Mouse (Mus musculus) frontal cortex, adult 2 months (tissue): ENCODE measurements around the gene Fgf11. TPM values are rescaled to one million over a fixed set of nuclear protein-coding genes. Genes with fewer than 3 reads are reported as not detected.

Experiments
- DNase-seq, 2 experiments: peaks; one replicate each; pipeline ENCODE4 v3.0.0; 2022; ENCODE audit warnings: low spot score in 1 of 2; ENCODE audit errors: extremely low spot score in 1 of 2
- polyA plus RNA-seq: library from polyadenylated mRNA; depleted of rRNA; stranded (reverse); fragments of >200 nt; gene quantifications from 2 replicates; pipeline ENCODE4 v1.2.3, GENCODE M21; 2012; rRNA removed

The Fgf11 gene
- polyA plus RNA-seq, 1 experiment = 22.0 TPM

DNA sequence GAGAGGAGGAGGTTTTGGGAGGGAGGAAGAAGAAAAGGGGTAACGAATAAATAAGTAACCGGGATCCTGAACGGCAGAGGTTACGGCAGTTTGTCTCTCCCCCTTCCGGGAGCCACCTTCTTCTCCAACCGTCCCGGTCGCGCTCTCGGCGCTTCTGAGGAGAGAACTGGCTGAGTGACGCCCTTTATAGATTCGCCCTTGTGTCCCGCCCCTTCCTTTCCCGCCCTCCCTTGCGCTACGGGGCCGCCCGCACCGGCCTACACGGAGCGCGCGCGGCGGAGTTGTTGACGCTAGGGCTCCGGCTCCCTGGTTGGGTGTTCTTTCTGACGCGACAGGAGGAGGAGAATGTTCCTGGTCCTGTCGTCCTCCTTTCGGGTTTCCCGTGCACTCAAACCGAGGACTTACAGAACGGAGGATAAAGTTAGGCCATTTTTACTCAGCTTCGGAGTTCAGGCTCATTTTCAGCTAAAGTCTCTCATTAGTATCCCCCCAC is 43.1 kb downstream of the Fgf11 start, which contains the start of gene Polr2a:
Polr2a (minus strand) TSS at position 160 of the 493 bp plus-strand sequence.
- peak; percentile 95 to 98 for DNase-seq

DNA sequence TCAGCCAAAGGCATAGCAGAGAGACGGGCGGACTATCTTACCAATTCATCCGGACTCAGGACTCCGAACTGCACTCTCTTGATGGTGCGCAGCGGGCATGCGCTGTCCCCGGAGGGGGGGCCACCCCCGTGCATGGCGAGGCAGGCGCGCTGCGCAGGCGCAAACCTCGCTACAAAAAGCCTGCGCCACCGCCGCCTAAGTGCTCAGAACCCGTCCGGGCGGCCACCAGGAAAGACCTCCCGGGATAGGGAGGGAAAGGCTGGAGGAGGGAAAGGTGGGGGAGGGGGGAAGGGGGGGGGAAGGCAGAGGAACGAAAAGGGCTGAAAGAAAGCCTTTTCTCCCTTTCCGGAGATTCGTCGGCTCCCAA is 43.6 kb downstream of the Fgf11 start:
- DNase-seq = peak; percentile 89 to 98

DNA sequence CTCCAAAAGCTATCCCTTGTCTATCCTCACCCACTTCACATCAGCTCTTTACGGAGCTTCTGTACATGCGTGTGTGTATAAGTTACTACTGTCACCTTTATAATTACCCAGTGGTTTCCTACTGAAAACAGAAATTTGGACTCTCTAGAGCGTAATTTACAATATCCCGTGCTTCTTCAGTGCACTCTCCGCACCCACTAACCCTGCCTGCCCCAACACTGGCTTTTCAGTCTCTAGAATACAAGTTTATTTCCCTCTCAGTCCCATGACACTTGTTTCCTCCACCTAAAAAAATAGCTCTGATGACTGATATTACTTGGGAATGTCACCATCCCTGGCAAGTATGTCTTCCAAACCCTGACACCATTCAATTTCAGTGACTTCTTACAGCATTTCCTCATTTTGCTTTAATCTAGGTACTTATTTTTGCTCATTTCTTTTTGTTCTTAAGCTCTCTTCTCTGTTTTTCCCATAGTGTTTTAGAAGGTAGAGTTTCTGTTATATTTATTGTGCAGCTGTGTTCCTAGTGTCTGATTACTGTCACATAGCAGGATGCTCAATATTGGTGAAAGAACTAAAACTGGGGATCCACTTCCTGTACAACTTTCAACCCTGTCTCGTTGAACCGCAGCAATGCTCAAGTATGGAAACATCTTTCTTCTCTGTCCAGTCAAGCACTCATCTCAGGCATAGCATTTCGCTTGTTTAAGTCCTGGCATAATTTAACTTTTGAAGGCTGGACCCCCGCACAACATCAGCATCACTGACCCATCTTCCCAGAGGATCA is 44.2 kb downstream of the Fgf11 start:
- no peak for DNase-seq

DNA sequence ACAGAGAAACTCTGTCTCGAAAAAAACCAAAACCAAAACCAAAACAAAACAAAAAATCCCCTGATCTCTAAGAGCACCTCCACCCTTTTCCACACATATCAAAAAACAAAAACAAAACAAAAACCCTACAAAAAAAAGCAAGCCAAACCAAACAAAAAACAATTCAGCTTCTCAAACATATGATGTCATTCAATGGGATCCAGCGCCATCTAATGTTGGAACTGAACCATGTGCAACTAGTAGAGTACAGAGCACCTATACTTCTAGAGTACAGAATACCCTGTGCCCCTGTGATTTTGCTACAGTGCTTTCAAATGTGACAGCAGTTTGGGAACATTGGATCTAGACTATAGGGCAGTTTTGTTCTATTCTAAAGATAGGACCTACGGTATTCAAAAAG is 47.0 kb downstream of the Fgf11 start:
- DNase-seq = peak in 1 of 2 experiments; percentile 66

DNA sequence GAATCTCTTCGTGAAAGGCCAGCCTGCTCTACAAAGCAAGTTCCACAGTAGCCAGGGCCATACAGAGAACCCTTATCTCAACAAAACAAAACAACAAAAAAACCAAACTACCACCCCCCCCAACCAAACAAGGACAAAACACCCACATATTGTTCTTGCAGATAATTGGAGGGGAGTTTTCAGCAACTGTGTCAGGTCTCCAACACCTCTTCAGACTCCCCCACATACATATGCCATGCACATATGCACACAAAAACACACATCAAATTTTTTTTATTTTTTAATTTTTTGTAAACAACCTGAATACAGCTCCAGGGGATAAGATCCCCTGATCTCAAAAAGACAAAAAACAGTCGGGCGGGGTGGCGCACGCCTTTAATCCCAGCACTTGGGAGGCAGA is 47.4 kb downstream of the Fgf11 start:
- no peak for DNase-seq

DNA sequence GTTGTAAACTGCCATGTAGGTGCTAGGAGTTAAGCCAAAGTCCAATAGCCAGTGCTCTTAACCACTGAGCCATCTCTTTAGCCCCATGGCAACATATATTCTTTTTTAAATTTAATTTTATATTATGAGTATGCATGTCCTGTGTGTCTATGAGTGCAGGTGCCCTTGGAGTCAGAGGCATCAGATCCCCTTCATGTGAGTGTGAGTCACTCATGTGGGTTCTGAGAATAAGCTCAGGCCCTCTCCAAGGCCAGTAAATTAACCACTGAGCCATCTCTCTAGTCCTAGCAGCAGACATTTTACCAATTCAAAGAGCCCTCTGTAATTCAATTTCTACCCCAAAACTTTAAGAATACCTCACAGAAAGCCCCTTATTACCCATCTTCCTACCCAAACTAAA is 49.0 kb downstream of the Fgf11 start:
- DNase-seq = no peak

DNA sequence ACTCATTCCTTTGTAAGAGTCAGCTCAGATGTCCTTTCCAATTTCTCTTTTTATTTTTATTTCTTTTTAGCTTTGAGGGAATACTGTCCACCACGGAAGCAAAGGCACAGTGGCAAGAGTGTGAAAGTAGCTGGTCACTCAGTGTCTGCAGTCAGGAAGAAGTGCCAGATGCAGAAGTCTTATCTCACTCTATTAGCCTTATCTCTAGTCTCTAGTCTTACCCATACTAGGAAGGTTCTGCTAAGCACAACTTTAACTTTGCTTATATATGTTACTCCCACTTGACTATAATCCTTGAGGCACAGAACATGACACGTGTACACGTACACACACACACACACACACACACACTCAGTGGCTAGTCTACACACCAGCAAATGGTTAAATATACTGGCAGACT is 50.0 kb downstream of the Fgf11 start:
- no peak for DNase-seq

Other genes starting within 250 kb of the Fgf11 start
- gene Efnb3, start 241.7 kb downstream of the Fgf11 start, polyA plus RNA-seq = 78.4 and 80.4 TPM in 2 replicates
- gene Wrap53, start 221.6 kb downstream of the Fgf11 start, polyA plus RNA-seq = 12.2 and 12.9 TPM in 2 replicates
- 36.7 and 38.4 TPM in 2 replicates for gene Trp53, start 221.5 kb downstream of the Fgf11 start, polyA plus RNA-seq
- 324 and 357 TPM in 2 replicates for gene Atp1b2, start 195.9 kb downstream of the Fgf11 start, polyA plus RNA-seq
- 0.11 and 0.16 TPM in 2 replicates for gene Shbg, start 184.0 kb downstream of the Fgf11 start, polyA plus RNA-seq
- 20.3 and 26.3 TPM in 2 replicates for gene Sat2, start 179.8 kb downstream of the Fgf11 start, polyA plus RNA-seq
- gene Fxr2, start 168.9 kb downstream of the Fgf11 start, polyA plus RNA-seq = 136 and 154 TPM in 2 replicates
- 0.34 TPM in 1 of 2 replicates, not detected in the other for gene Sox15, start 146.5 kb downstream of the Fgf11 start, polyA plus RNA-seq
- 104 and 113 TPM in 2 replicates for gene Mpdu1, start 139.2 kb downstream of the Fgf11 start, polyA plus RNA-seq
- gene Cd68, start 135.7 kb downstream of the Fgf11 start, polyA plus RNA-seq = 13.7 TPM in 2 replicates
- gene Eif4a1, start 129.4 kb downstream of the Fgf11 start, polyA plus RNA-seq = 365 and 370 TPM in 2 replicates
- 138 and 154 TPM in 2 replicates for gene Senp3, start 119.8 kb downstream of the Fgf11 start, polyA plus RNA-seq
- 5.3 and 5.4 TPM in 2 replicates for gene Tnfsf13, start 116.1 kb downstream of the Fgf11 start, polyA plus RNA-seq
- gene Tnfsf12, start 106.0 kb downstream of the Fgf11 start, polyA plus RNA-seq = 17.1 and 20.6 TPM in 2 replicates
- gene Tnfsfm13, start 105.8 kb downstream of the Fgf11 start, polyA plus RNA-seq = 2.9 and 4.9 TPM in 2 replicates
- 30.9 and 32.6 TPM in 2 replicates for gene Polr2a, start 43.2 kb downstream of the Fgf11 start, polyA plus RNA-seq
- gene Slc35g3, start 39.9 kb downstream of the Fgf11 start, polyA plus RNA-seq = not detected in 2 replicates
- 45.7 and 51.4 TPM in 2 replicates for gene Zbtb4, start 35.9 kb downstream of the Fgf11 start, polyA plus RNA-seq
- 1.4 and 1.9 TPM in 2 replicates for gene Chrnb1, start 5.9 kb downstream of the Fgf11 start, polyA plus RNA-seq
- gene Tmem102, start 3.8 kb upstream of the Fgf11 start, polyA plus RNA-seq = 0.48 and 0.62 TPM in 2 replicates
- not detected in 2 replicates for gene Gm39566, start 13.4 kb upstream of the Fgf11 start, polyA plus RNA-seq
- not detected in 2 replicates for gene Spem2, start 16.6 kb upstream of the Fgf11 start, polyA plus RNA-seq
- 0.42 and 0.58 TPM in 2 replicates for gene Spem1, start 20.3 kb upstream of the Fgf11 start, polyA plus RNA-seq
- 116 and 125 TPM in 2 replicates for gene Nlgn2, start 35.9 kb upstream of the Fgf11 start, polyA plus RNA-seq
- gene Tmem256, start 36.7 kb upstream of the Fgf11 start, polyA plus RNA-seq = 183 and 212 TPM in 2 replicates
- 33.6 and 37.6 TPM in 2 replicates for gene Plscr3, start 44.5 kb upstream of the Fgf11 start, polyA plus RNA-seq
- 0.14 and 0.17 TPM in 2 replicates for gene Tnk1, start 56.9 kb upstream of the Fgf11 start, polyA plus RNA-seq
- gene Tmem95, start 76.2 kb upstream of the Fgf11 start, polyA plus RNA-seq = not detected in 2 replicates
- gene Kctd11, start 79.5 kb upstream of the Fgf11 start, polyA plus RNA-seq = 1.6 and 1.8 TPM in 2 replicates
- gene Acap1, start 93.7 kb upstream of the Fgf11 start, polyA plus RNA-seq = 0.24 and 0.27 TPM in 2 replicates
- 0.67 and 1.00 TPM in 2 replicates for gene 2810408A11Rik, start 99.1 kb upstream of the Fgf11 start, polyA plus RNA-seq
- 98.0 and 101 TPM in 2 replicates for gene Neurl4, start 99.2 kb upstream of the Fgf11 start, polyA plus RNA-seq
- gene Gps2, start 112.0 kb upstream of the Fgf11 start, polyA plus RNA-seq = 64.6 and 69.0 TPM in 2 replicates
- gene Eif5a, start 120.1 kb upstream of the Fgf11 start, polyA plus RNA-seq = 630 and 714 TPM in 2 replicates
- 20.1 and 20.6 TPM in 2 replicates for gene Ybx2, start 133.9 kb upstream of the Fgf11 start, polyA plus RNA-seq
- gene Slc2a4, start 146.3 kb upstream of the Fgf11 start, polyA plus RNA-seq = 1.4 and 2.1 TPM in 2 replicates
- gene Cldn7, start 162.9 kb upstream of the Fgf11 start, polyA plus RNA-seq = 0.10 and 0.34 TPM in 2 replicates
- gene Ctdnep1, start 179.3 kb upstream of the Fgf11 start, polyA plus RNA-seq = 117 and 133 TPM in 2 replicates
- gene Elp5, start 180.7 kb upstream of the Fgf11 start, polyA plus RNA-seq = 118 and 119 TPM in 2 replicates
- gene Gabarap, start 189.3 kb upstream of the Fgf11 start, polyA plus RNA-seq = 291 and 371 TPM in 2 replicates
- 38.9 and 42.2 TPM in 2 replicates for gene Phf23, start 193.9 kb upstream of the Fgf11 start, polyA plus RNA-seq
- 34.9 and 35.3 TPM in 2 replicates for gene Dvl2, start 198.7 kb upstream of the Fgf11 start, polyA plus RNA-seq
- 69.8 and 74.0 TPM in 2 replicates for gene Acadvl, start 213.6 kb upstream of the Fgf11 start, polyA plus RNA-seq
- gene Dlg4, start 215.1 kb upstream of the Fgf11 start, polyA plus RNA-seq = 697 and 762 TPM in 2 replicates